Mouse (Mus musculus): ENCODE measurements around the gene Casr. TPM values are rescaled to one million over a fixed set of nuclear protein-coding genes. Genes with fewer than 3 reads are reported as not detected.

Gene Casr
- 0.04 and 0.13 TPM in 2 replicates for polyA plus RNA-seq (2015; fragmentation: Nextera tagmentation; extraction: Ambion mirVana)

GRCm38 (mm10) chr16:36561386-36562338 lies at the start of gene Casr:
Casr (minus strand) TSS chr16:36562141.

DNA sequence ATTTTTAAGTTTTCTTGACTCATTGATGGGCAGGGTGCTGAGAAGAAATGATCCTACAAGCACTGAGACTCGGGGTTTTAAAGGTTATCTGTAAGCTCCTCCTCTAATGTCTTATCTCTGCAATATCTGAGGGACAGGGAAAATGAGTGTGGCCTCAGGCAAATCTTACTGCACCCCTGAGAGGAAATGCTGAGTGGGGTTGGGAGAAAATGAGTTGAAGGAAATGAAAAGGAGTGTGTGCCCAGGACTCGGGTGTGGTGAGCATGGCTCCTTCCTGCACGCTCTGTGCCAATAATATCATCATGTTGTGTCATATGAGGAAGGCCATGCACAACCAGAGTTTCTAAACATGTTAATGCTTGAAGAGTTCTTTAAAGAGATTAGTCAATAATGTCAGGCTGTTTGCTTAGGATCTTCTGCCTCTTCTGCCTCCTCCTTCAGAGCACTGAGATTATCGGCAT lies 106.6 kb downstream of the Casr start, which contains the start of gene Stfa3:
TSS of gene Stfa3 (minus strand) at position 51 of the 461 bp plus-strand sequence.

Other genes starting within 250 kb of the Casr start
- gene BC117090, start 227.8 kb downstream of the Casr start, polyA plus RNA-seq (2015; fragmentation: Nextera tagmentation; extraction: Ambion mirVana), result 0.78 TPM in 1 of 2 replicates, not detected in the other
- 3.8 and 147 TPM in 2 replicates for gene BC100530, start 194.4 kb downstream of the Casr start, polyA plus RNA-seq (2015; fragmentation: Nextera tagmentation; extraction: Ambion mirVana)
- 1.5 and 14.0 TPM in 2 replicates for gene Stfa2, start 153.7 kb downstream of the Casr start, polyA plus RNA-seq (2015; fragmentation: Nextera tagmentation; extraction: Ambion mirVana)
- 1.9 and 120 TPM in 2 replicates for gene Stfa3, start 106.7 kb downstream of the Casr start, polyA plus RNA-seq (2015; fragmentation: Nextera tagmentation; extraction: Ambion mirVana)
- gene Cd86, start 103.9 kb upstream of the Casr start, polyA plus RNA-seq (2015; fragmentation: Nextera tagmentation; extraction: Ambion mirVana), result 1.2 and 2.5 TPM in 2 replicates
- not detected in 2 replicates for gene Ildr1, start 131.8 kb upstream of the Casr start, polyA plus RNA-seq (2015; fragmentation: Nextera tagmentation; extraction: Ambion mirVana)
- 0.68 and 1.9 TPM in 2 replicates for gene Slc15a2, start 222.8 kb upstream of the Casr start, polyA plus RNA-seq (2015; fragmentation: Nextera tagmentation; extraction: Ambion mirVana)